Mouse (Mus musculus) forebrain, embryonic 13.5 days (tissue): Measurements from ENCODE around the gene P4ha1. TPM values are rescaled to one million over a fixed set of nuclear protein-coding genes. Genes with fewer than 3 reads are reported as not detected.
"Not testable (repeated sequence)": the region's sequence is repeated elsewhere in the genome, so short reads cannot be mapped to it uniquely, and the experiment has no call there.

ENCODE experiments used
- ATAC-seq: fragments of 200-750 bp; cut with Nextera tagmentation; 2 replicates; pipeline ENCODE4 v1.8.0; 2017
- H3K27ac ChIP-seq: fragments of 300-500 bp; sonication (generic); 2 replicates; pipeline ENCODE4 v1.5.1; 2015; ENCODE audit warnings: inconsistent platforms, mild to moderate bottlenecking, moderate library complexity
- H3K27me3 ChIP-seq: fragments of 300-500 bp; sonication (generic); 2 replicates; pipeline ENCODE4 v1.6.1; 2015; ENCODE audit warnings: mild to moderate bottlenecking, inconsistent platforms
- H3K36me3 ChIP-seq: fragments of 300-500 bp; sonication (generic); 2 replicates; pipeline ENCODE4 v1.6.1; 2015; ENCODE audit warnings: mild to moderate bottlenecking, inconsistent platforms; ENCODE audit not compliant: poor library complexity, severe bottlenecking
- H3K4me1 ChIP-seq: fragments of 300-500 bp; sonication (generic); 2 replicates; pipeline ENCODE4 v1.6.1; 2015; ENCODE audit warnings: inconsistent platforms
- H3K4me2 ChIP-seq: fragments of 300-500 bp; sonication (generic); 2 replicates; pipeline ENCODE4 v1.6.1; 2015; ENCODE audit warnings: inconsistent platforms, mild to moderate bottlenecking, moderate library complexity
- H3K4me3 ChIP-seq: fragments of 300-500 bp; sonication (generic); 2 replicates; pipeline ENCODE4 v1.5.1; 2015; ENCODE audit warnings: mild to moderate bottlenecking, inconsistent platforms
- H3K9ac ChIP-seq: fragments of 300-500 bp; sonication (generic); 2 replicates; pipeline ENCODE4 v1.6.1; 2015; ENCODE audit warnings: mild to moderate bottlenecking, inconsistent platforms
- H3K9me3 ChIP-seq: fragments of 300-500 bp; sonication (generic); replicated peaks from 2 replicates; pipeline ENCODE4 v1.6.1; 2016; ENCODE audit warnings: inconsistent platforms
- WGBS: fragments of 180-500 bp; shearing (Covaris S2); methylation state at CpG from one replicate; pipeline ENCODE4 v1.1.7; 2015; 5-methylcytosine and 5-hydroxymethylcytosine counted together
- polyA plus RNA-seq: library from polyadenylated mRNA; unstranded; fragments of >200 nt; fragmentation: Nextera tagmentation; extraction: Ambion mirVana; gene quantifications from 2 replicates; pipeline ENCODE4 v1.2.1, GENCODE M21; 2015

P4ha1 gene
- polyA plus RNA-seq, 1 experiment from 2014 or later, result 25.9 TPM

DNA sequence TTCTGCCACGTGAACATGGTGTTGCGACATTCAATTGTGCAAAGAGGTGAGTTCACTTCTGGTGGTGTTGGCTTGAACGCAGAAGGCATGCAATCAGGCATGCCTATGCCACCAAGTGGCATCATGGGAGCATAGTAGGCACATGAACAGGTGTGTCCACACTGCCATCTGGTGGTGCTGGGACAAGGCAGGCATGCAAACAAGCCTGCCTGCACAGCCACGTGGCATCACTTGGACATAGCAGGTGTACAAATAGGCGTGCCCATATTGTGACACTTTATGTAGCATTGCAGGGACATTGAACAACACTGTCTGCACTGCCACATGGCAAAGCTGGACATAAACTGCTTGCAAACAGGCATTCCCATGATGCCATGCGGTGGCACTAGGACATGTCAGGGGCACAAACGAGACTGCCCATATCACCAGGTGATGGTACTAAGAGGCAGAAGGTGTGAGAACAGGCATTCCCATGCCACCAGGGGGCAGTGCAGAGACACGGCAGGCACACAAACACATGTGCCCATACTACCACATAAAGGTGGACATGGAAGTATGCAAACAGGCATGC lies 27.8 kb upstream of the P4ha1 start:
- H3K4me1 ChIP-seq, result no peaks in the 10 kb centered on the region
- no peaks in the 10 kb centered on the region; the same call in 1 of the 2 replicates for H3K9me3 ChIP-seq
- no peak overlapping the region for H3K4me3 ChIP-seq
- H3K27ac ChIP-seq, result no peak overlapping the region
- H3K27me3 ChIP-seq, result no peaks in the 10 kb centered on the region
- 0 out of 2 replicates have a peak, but pooled peaks have one; percentile 19 for ATAC-seq
- H3K9ac ChIP-seq, result no peak overlapping the region
- WGBS, result 63% methylated on average over 8 of the region's 8 CpGs
- no peak overlapping the region for H3K4me2 ChIP-seq
- no peaks in the 10 kb centered on the region for H3K36me3 ChIP-seq

DNA sequence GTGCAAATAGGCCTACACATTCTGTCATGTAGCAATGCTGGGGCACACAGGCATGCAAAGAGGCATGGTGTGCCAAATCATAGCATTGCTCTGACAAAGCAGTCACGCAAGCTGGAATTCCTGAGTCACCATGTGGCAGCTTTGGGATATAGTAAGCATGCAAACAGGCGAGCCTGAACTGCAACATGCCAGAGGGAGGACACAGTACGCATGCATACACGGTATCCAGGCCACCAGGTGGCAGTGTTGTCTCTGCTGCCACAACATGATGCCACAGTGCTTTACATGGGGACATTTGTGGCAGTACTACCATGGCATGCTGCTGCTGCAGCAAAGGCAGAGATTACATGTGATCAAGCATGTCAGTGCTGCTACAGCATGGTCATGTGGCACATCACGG lies 26.8 kb upstream of the P4ha1 start:
- WGBS, result 32% methylated on average over 5 of the region's 5 CpGs
- ATAC-seq, result peak; percentile 72
- Histone ChIP-seq H3K36me3 (no peaks in the 10 kb centered on the region), H3K27me3 (no peaks in the 10 kb centered on the region), H3K27ac (no peak overlapping the region), H3K9ac (no peak overlapping the region), H3K4me3 (no peak overlapping the region), H3K9me3 (no peaks in the 10 kb centered on the region; the same call in 1 of the 2 replicates), H3K4me2 (no peak overlapping the region), H3K4me1 (no peaks in the 10 kb centered on the region)

GRCm38 (mm10) chr10:59302671-59303070 lies 20.4 kb upstream of the P4ha1 start:
- not testable (repeated sequence) for H3K4me1 ChIP-seq, H3K27ac ChIP-seq, H3K9me3 ChIP-seq, ATAC-seq, H3K9ac ChIP-seq, H3K36me3 ChIP-seq, H3K4me3 ChIP-seq, H3K4me2 ChIP-seq, H3K27me3 ChIP-seq
- WGBS, result 94% methylated on average over 12 of the region's 12 CpGs

DNA sequence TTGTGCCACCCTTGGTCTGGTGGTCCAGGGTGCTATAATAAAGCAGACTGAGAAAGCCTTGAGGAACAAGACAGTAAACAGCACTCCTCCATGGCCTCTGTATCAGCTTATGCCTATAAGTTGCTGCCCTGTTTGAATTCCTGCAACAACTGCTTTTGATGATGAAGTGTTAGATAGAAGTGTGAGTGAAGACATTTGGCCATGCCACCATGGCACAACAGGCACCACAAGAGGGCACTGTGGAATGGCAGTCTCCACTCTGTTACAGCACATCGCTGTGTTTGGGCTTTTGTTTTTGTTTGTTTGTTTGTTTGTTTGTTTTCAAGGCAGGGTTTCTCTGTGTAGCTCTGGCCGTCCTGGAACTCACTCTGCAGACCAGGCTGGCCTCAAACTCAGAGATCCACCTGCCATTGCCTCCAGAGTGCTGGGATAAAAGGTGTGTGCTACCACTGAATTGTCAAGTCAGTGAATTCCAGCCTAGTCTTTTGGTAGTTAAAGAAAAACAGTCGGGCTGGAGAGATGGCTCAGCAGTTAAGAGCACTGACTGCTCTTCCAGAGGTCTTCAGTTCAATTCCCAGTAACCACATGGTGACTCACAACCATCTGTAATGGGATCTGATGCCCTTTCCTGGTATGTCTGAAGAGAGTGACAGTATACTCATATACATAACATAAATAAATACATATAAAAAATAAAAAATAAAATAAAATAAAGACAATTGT lies 13.9 kb upstream of the P4ha1 start:
- no peak overlapping the region for H3K27ac ChIP-seq
- H3K4me2 ChIP-seq, result no peak overlapping the region
- H3K4me1 ChIP-seq, result no peaks in the 10 kb centered on the region
- H3K27me3 ChIP-seq, result no peaks in the 10 kb centered on the region
- no peak overlapping the region for H3K9ac ChIP-seq
- WGBS, result 53% methylated on average over 3 of the region's 3 CpGs
- no peak for ATAC-seq
- H3K9me3 ChIP-seq, result no peaks in the 10 kb centered on the region
- H3K36me3 ChIP-seq, result no peaks in the 10 kb centered on the region
- no peak overlapping the region for H3K4me3 ChIP-seq

DNA sequence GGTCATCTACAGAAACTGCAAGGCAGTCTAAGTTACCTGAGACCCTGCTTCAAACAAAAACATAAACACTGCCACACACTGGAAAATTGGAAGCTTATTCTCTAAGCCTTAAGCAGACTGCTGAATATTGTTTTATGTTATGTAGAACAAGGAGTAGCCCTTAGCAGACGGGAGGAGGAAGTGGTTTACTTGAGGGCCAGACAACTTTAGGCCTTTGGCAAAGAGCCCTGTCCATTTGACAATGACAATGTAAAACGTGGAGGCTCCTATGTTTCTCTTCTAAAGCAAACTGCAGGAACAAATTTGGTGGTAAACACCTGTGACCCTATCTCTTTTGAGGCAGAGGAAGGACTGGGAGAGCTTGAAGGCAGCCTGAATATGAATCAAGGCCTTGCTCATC lies 13.0 kb upstream of the P4ha1 start:
- H3K4me1 ChIP-seq, result no peaks in the 10 kb centered on the region
- no peaks in the 10 kb centered on the region for H3K27me3 ChIP-seq
- H3K9ac ChIP-seq, result no peak overlapping the region
- no peak overlapping the region for H3K4me3 ChIP-seq
- 55% methylated on average over 2 of the region's 2 CpGs for WGBS
- H3K27ac ChIP-seq, result no peak overlapping the region
- no peaks in the 10 kb centered on the region for H3K9me3 ChIP-seq
- no peak overlapping the region for H3K4me2 ChIP-seq
- no peaks in the 10 kb centered on the region for H3K36me3 ChIP-seq
- no peak for ATAC-seq

DNA sequence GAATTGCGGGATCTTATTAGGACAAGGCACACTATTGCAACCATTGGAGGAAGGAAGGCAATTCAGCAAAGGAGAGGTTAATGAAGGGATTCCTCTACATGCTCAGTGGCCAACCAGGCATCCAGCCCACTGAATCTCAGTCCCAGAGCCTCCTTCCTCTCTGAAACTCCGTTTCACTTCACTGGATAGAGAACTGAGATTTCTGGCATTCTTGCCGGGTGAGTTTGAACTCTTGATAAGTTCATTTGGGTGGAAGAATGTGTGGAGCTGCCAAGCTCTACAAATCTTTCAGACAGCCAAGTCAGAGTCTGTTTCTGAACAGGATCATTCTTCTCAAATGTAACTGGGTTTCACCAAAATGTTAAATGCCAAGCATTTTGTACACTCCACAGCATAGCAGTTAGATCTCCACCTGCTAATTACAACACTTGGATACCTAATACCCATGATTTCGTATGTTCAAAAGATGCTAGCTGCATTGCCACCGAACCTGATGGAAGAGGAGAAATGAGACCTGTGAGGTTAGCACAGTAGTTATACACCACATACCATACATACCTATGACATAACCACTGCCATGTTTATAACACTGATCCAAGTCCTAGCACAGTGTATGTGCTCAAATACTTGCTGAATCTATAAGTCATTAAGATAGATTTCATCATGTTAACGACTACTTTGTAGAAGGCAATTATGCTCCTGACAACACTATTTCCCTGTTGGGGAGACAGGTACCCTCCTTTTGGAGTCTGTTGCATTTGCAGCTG lies 12.2 kb upstream of the P4ha1 start:
- ATAC-seq, result no peak
- Histone ChIP-seq H3K4me2 (no peak overlapping the region), H3K36me3 (no peaks in the 10 kb centered on the region), H3K4me1 (no peaks in the 10 kb centered on the region), H3K9ac (no peak overlapping the region), H3K4me3 (no peak overlapping the region), H3K9me3 (no peaks in the 10 kb centered on the region), H3K27ac (no peak overlapping the region), H3K27me3 (no peaks in the 10 kb centered on the region)
- WGBS, result 79% methylated on average over 6 of the region's 6 CpGs

GRCm38 (mm10) chr10:59311881-59312280 lies 11.2 kb upstream of the P4ha1 start:
- WGBS, result 91% methylated on average over 5 of the region's 5 CpGs

GRCm38 (mm10) chr10:59321112-59321511 lies 2.0 kb upstream of the P4ha1 start:
- Histone ChIP-seq H3K27ac (no peak overlapping the region), H3K36me3 (no peaks in the 10 kb centered on the region), H3K4me3 (no peak overlapping the region), H3K27me3 (no peaks in the 10 kb centered on the region), H3K4me1 (peaks cover 21% of the 10 kb centered on the region), H3K9ac (no peak overlapping the region), H3K9me3 (no peaks in the 10 kb centered on the region), H3K4me2 (no peak overlapping the region)
- ATAC-seq, result no peak
- WGBS, result 90% methylated on average over 3 of the region's 3 CpGs

More at GRCm38 (mm10) chr10:59311881-59312280, 11.2 kb upstream of the P4ha1 start:
- no peak overlapping the region for H3K9ac ChIP-seq
- ATAC-seq, result no peak
- H3K36me3 ChIP-seq, result no peaks in the 10 kb centered on the region
- no peak overlapping the region for H3K4me2 ChIP-seq
- no peaks in the 10 kb centered on the region for H3K4me1 ChIP-seq
- no peak overlapping the region for H3K4me3 ChIP-seq
- no peak overlapping the region for H3K27ac ChIP-seq
- H3K9me3 ChIP-seq, result no peaks in the 10 kb centered on the region
- H3K27me3 ChIP-seq, result no peaks in the 10 kb centered on the region

DNA sequence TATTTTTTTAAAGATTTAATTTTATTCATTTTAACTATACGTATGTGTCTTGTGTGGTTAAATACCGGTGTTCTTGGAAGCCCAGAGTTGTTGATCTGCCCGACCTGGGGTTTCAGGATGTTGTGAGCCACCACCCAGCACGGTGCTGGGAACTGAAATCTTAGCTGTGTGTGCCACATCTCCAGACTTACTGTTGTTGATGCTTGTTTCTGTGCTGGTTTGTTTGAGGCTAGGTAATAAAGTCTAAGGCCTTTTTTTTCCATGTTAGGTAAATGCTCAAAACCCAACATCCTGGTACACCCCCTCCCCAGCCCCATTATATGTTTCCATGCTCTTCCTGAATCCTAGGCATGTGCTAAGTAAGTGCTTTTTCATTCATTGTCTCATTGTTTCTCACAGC lies 825 bp upstream of the P4ha1 start:
- H3K9ac ChIP-seq, result peak overlapping the region; percentile 54
- H3K4me2 ChIP-seq, result peak overlapping the region; percentile 87
- no peak overlapping the region for H3K4me3 ChIP-seq
- no peak for ATAC-seq
- H3K9me3 ChIP-seq, result no peaks in the 10 kb centered on the region
- H3K27ac ChIP-seq, result peak overlapping the region; percentile 73
- WGBS, result 57% methylated on average over 4 of the region's 4 CpGs
- H3K4me1 ChIP-seq, result peaks cover 31% of the 10 kb centered on the region
- H3K36me3 ChIP-seq, result no peaks in the 10 kb centered on the region
- no peaks in the 10 kb centered on the region for H3K27me3 ChIP-seq

GRCm38 (mm10) chr10:59323488-59324161 lies 529 bp downstream of the P4ha1 start:
- H3K27me3 ChIP-seq, result no peaks in the 10 kb centered on the region
- peak overlapping the region; percentile 87 for H3K4me2 ChIP-seq
- H3K4me3 ChIP-seq, result peak overlapping the region; percentile 77
- ATAC-seq, result peak; percentile 73
- H3K9ac ChIP-seq, result peak overlapping the region; percentile 93
- no peaks in the 10 kb centered on the region for H3K36me3 ChIP-seq
- under 1% methylated on average over 48 of the region's 49 CpGs for WGBS
- H3K27ac ChIP-seq, result peak overlapping the region; percentile 90
- peaks cover 33% of the 10 kb centered on the region for H3K4me1 ChIP-seq
- no peaks in the 10 kb centered on the region for H3K9me3 ChIP-seq

DNA sequence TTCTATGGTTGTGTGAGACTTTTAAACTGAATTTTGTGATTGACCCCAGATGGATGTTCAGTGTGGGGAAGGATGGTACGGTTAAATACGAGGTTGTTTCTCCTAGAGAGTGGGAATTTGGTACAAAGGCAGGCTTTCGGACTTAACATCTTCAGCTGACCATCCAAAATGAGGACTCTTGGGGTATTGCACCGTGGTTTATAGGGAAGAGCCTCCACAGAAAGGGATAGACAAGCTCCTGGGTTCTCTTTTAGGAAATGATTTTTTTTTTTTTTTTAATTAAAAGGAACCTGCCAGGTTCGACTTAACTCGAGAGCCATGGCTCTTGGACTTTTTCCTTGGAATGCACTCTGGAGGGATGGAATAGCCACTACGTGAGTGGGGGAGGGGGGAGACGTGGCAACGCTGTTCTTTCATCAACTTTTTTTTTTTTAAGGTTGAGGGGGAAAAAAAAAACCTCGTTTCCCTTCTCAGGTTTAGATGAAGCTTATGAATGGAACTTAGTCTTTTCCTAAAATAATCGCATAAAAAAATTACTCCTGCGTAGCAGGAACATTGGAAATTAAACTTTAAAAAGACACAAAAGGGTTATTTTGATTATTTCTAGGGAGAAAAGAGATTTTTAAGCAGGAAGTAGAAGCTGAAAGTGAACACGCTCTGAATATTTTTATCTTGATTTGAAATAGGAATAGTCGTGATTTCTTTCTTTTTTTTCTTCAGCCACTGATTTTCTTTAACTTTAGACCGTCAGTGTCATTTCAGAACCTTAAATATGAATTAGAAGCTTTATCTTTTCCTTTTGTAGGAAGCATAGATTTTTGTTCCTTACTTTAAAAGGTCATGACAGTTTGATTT lies 1.4 kb downstream of the P4ha1 start:
- 14% methylated on average over 15 of the region's 15 CpGs for WGBS
- H3K27ac ChIP-seq, result peak overlapping the region; percentile 90; the same call in 1 of the 2 replicates
- peak overlapping the region; percentile 77 for H3K4me3 ChIP-seq
- no peak for ATAC-seq
- no peaks in the 10 kb centered on the region for H3K9me3 ChIP-seq
- H3K9ac ChIP-seq, result peak overlapping the region; percentile 93
- peak overlapping the region; percentile 87 for H3K4me2 ChIP-seq
- no peaks in the 10 kb centered on the region for H3K27me3 ChIP-seq
- H3K36me3 ChIP-seq, result no peaks in the 10 kb centered on the region
- peaks cover 33% of the 10 kb centered on the region for H3K4me1 ChIP-seq
